ENCODE assay signal across 15 mouse cellular contexts in the genomic region with DNA sequence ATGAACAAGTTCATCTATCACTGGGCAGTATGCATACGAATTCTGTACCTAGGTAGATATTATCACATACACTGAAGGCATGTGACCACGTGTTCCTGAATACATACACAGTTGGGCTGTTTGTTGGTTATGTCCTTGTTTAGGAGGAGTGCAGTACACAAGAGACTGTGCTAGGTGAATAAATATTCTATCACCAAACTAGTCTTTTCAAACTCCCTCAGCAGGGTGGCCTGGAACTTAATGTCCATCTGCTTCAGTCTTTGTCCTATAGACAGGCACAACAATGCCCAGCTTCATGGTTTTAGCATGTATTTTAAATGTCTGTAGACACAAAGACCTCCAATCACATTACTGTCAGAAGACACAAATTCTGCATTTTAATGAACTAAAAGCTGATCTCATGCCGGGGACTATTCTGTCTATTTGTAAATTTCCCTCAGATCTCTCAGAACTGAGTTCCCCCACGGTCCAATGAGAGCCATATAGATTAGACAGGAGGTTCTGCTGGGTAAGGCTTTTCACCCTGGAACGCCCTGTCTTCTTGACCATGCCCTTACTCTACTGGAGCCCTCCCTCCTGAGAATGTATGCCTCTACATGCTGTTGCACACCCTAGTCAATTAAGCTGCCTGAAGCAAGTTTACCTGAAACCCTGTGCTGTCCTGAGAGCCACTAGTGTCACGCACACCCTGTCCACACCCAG.
DNase-seq lines count a peak whose midpoint lies in the region; ATAC-seq lines count a peak whose summit lies in the region.
"Had no signal": no experiment of that assay in that cellular context is flagged by ENCODE, and none has a peak within 500 bp of the region (broad histone marks: within the 10 kb centered on the region; RNA-seq: fewer than 3 reads in every experiment).

No protein-coding gene starts in this region.

- ATAC-seq in forebrain, embryonic 13.5 days: peak; percentile 31; the same call in 1 of the 2 replicates
- no peak for ATAC-seq in forebrain, embryonic 14.5 days
- peak; percentile 49; the same call in 1 of the 2 replicates for ATAC-seq in hindbrain, embryonic 14.5 days (ENCODE audit: low FRiP score)
- peak; percentile 81 for ATAC-seq in midbrain, embryonic 12.5 days (ENCODE audit: low FRiP score, low read depth)
- no peak for ATAC-seq in kidney, embryonic 15.5 days (replicated peaks; ENCODE audit: low FRiP score)
- ATAC-seq: activated CD4-positive, CD25-positive, alpha-beta regulatory T cell, adult 4 months had no signal

- H3K27ac ChIP-seq in forebrain, embryonic 13.5 days: no peak overlapping the region
- no peak overlapping the region for H3K27ac ChIP-seq in forebrain, embryonic 14.5 days (ENCODE audit: low read depth, low read length)
- H3K27ac ChIP-seq in embryonic facial prominence, embryonic 10.5 days (replicated peaks): peak overlapping the region; percentile 68; the same call in 1 of the 2 replicates
- H3K27ac ChIP-seq in hindbrain, embryonic 14.5 days: no peak overlapping the region
- peak overlapping the region; percentile 43 for H3K27ac ChIP-seq in midbrain, embryonic 12.5 days (replicated peaks)
- H3K27ac ChIP-seq in kidney, embryonic 15.5 days: no peak overlapping the region

- no peaks in the 10 kb centered on the region for H3K9me3 ChIP-seq in forebrain, embryonic 13.5 days (replicated peaks)
- no peaks in the 10 kb centered on the region for H3K9me3 ChIP-seq in forebrain, embryonic 14.5 days (replicated peaks; ENCODE audit: control insufficient read depth, low read length)
- H3K9me3 ChIP-seq in embryonic facial prominence, embryonic 10.5 days: no peaks in the 10 kb centered on the region
- no peaks in the 10 kb centered on the region for H3K9me3 ChIP-seq in hindbrain, embryonic 14.5 days (ENCODE audit: control insufficient read depth, low read length)
- H3K9me3 ChIP-seq in midbrain, embryonic 12.5 days: no peaks in the 10 kb centered on the region
- no peaks in the 10 kb centered on the region for H3K9me3 ChIP-seq in kidney, embryonic 15.5 days (replicated peaks)

- intact Hi-C loops in heart, postnatal 25 days (cut with DNase I): loop anchor here (10.0 kb wide), 1 partner anchor 1275 kb away; no protein-coding TSS in a partner anchor

- peaks cover 12% of the 10 kb centered on the region; the same call in 1 of the 2 replicates for H3K4me1 ChIP-seq in forebrain, embryonic 13.5 days
- H3K4me1 ChIP-seq in forebrain, embryonic 14.5 days (ENCODE audit: control insufficient read depth, insufficient read depth, low read length): no peaks in the 10 kb centered on the region
- H3K4me1 ChIP-seq in embryonic facial prominence, embryonic 10.5 days: peaks cover 27% of the 10 kb centered on the region
- H3K4me1 ChIP-seq in hindbrain, embryonic 14.5 days (replicated peaks; ENCODE audit: control insufficient read depth, insufficient read depth, low read length): no peaks in the 10 kb centered on the region
- peaks cover 19% of the 10 kb centered on the region for H3K4me1 ChIP-seq in midbrain, embryonic 12.5 days
- peaks cover 16% of the 10 kb centered on the region for H3K4me1 ChIP-seq in kidney, embryonic 15.5 days

- no peak overlapping the region for H3K4me3 ChIP-seq in forebrain, embryonic 13.5 days
- H3K4me3 ChIP-seq in forebrain, embryonic 14.5 days (ENCODE audit: low read depth, low read length): no peak overlapping the region
- no peak overlapping the region for H3K4me3 ChIP-seq in embryonic facial prominence, embryonic 10.5 days
- H3K4me3 ChIP-seq in hindbrain, embryonic 14.5 days (replicated peaks; ENCODE audit: low read length): no peak overlapping the region
- H3K4me3 ChIP-seq in midbrain, embryonic 12.5 days: no peak overlapping the region
- H3K4me3 ChIP-seq in kidney, embryonic 15.5 days (replicated peaks): no peak overlapping the region
- H3K4me3 ChIP-seq: myocyte had no signal

- 46% methylated on average over 6 of the region's 6 CpGs for WGBS in forebrain, embryonic 13.5 days
- WGBS in forebrain, embryonic 14.5 days: 47% methylated on average over 6 of the region's 6 CpGs
- WGBS in embryonic facial prominence, embryonic 10.5 days: 85% methylated on average over 6 of the region's 6 CpGs
- WGBS in hindbrain, embryonic 14.5 days: 32% methylated on average over 6 of the region's 6 CpGs
- WGBS in midbrain, embryonic 12.5 days: 50% methylated on average over 6 of the region's 6 CpGs
- WGBS in kidney, embryonic 15.5 days: 91% methylated on average over 6 of the region's 6 CpGs

- no peak overlapping the region for H3K4me2 ChIP-seq in forebrain, embryonic 13.5 days
- H3K4me2 ChIP-seq in forebrain, embryonic 14.5 days (ENCODE audit: low read length): no peak overlapping the region
- no peak overlapping the region for H3K4me2 ChIP-seq in hindbrain, embryonic 14.5 days (replicated peaks)
- H3K4me2 ChIP-seq in midbrain, embryonic 12.5 days (replicated peaks): no peak overlapping the region
- H3K4me2 ChIP-seq in kidney, embryonic 15.5 days: no peak overlapping the region

- no peak for DNase-seq in forebrain, embryonic 14.5 days (ENCODE audit: low spot score)
- no peak for DNase-seq in embryonic facial prominence, embryonic 10.5 days (ENCODE audit: low spot score)
- no peak for DNase-seq in hindbrain, embryonic 14.5 days (ENCODE audit: low spot score)
- no peak for DNase-seq in left cerebral cortex, adult 11 months (ENCODE audit: low spot score)
- no peak for DNase-seq in heart, postnatal 25 days (ENCODE audit: low spot score)
- DNase-seq: B cell, adult 2 months; cerebellum, adult 18-20 months; heart, postnatal 4 days; left cerebral cortex, postnatal 4 days; thymus, postnatal 4 days had no signal

- no peaks in the 10 kb centered on the region for H3K36me3 ChIP-seq in forebrain, embryonic 13.5 days (ENCODE audit: poor library complexity, severe bottlenecking)
- H3K36me3 ChIP-seq in forebrain, embryonic 14.5 days (ENCODE audit: control insufficient read depth, insufficient read depth, low read length): no peaks in the 10 kb centered on the region
- peaks cover 10% of the 10 kb centered on the region for H3K36me3 ChIP-seq in embryonic facial prominence, embryonic 10.5 days (replicated peaks)
- H3K36me3 ChIP-seq in hindbrain, embryonic 14.5 days (replicated peaks; ENCODE audit: control insufficient read depth, insufficient read depth): no peaks in the 10 kb centered on the region
- no peaks in the 10 kb centered on the region for H3K36me3 ChIP-seq in midbrain, embryonic 12.5 days
- peaks cover 30% of the 10 kb centered on the region for H3K36me3 ChIP-seq in kidney, embryonic 15.5 days

- no peak overlapping the region for H3K9ac ChIP-seq in forebrain, embryonic 13.5 days
- H3K9ac ChIP-seq in forebrain, embryonic 14.5 days (ENCODE audit: low read length): no peak overlapping the region
- H3K9ac ChIP-seq in hindbrain, embryonic 14.5 days: no peak overlapping the region
- no peak overlapping the region for H3K9ac ChIP-seq in midbrain, embryonic 12.5 days (replicated peaks)
- H3K9ac ChIP-seq in kidney, embryonic 15.5 days: no peak overlapping the region

- H3K27me3 ChIP-seq in forebrain, embryonic 13.5 days: no peaks in the 10 kb centered on the region
- H3K27me3 ChIP-seq in forebrain, embryonic 14.5 days (replicated peaks; ENCODE audit: control insufficient read depth, insufficient read depth, low read length): no peaks in the 10 kb centered on the region
- no peaks in the 10 kb centered on the region for H3K27me3 ChIP-seq in embryonic facial prominence, embryonic 10.5 days (replicated peaks; ENCODE audit: low read depth, poor library complexity, severe bottlenecking)
- H3K27me3 ChIP-seq in hindbrain, embryonic 14.5 days (ENCODE audit: control insufficient read depth, insufficient read depth, low read length): no peaks in the 10 kb centered on the region
- H3K27me3 ChIP-seq in midbrain, embryonic 12.5 days: no peaks in the 10 kb centered on the region
- H3K27me3 ChIP-seq in kidney, embryonic 15.5 days: no peaks in the 10 kb centered on the region

Comparison
In these comparisons a context has a peak if more than half of its experiments do, and no peak if none do; other contexts are left out.
1. ATAC-seq: peak in forebrain, embryonic 13.5 days (single experiment), hindbrain, embryonic 14.5 days (single experiment) and midbrain, embryonic 12.5 days (single experiment); none in forebrain, embryonic 14.5 days (single experiment) and kidney, embryonic 15.5 days (single experiment).
2. H3K27ac ChIP-seq: peak in embryonic facial prominence, embryonic 10.5 days (single experiment) and midbrain, embryonic 12.5 days (single experiment); none in forebrain, embryonic 13.5 days (single experiment), forebrain, embryonic 14.5 days (single experiment), hindbrain, embryonic 14.5 days (single experiment) and kidney, embryonic 15.5 days (single experiment).